In genomic region chr19:61265349-61266245, GRCm38 (mm10) we compare ENCODE assay signal across 8 mouse cellular contexts. TPM values are rescaled to one million over a fixed set of nuclear protein-coding genes. Genes with fewer than 3 reads are reported as not detected.
A peak's percentile ranks its signal among the peaks of the same experiment; 100 is the strongest.
DNase-seq lines count a peak whose midpoint lies in the region; ATAC-seq and TF ChIP-seq lines count a peak whose summit lies in the region.

No protein-coding gene starts in this region.

- no peak overlapping the region for H3K4me2 ChIP-seq in forebrain, embryonic 14.5 days (ENCODE audit: low read length)
- H3K4me2 ChIP-seq in hindbrain, embryonic 14.5 days (replicated peaks), result no peak overlapping the region

- TF ChIP-seq POLR2A in brain, embryonic 14.5 days (IDR thresholded peaks at IDR 0.05; ENCODE audit: borderline replicate concordance, extremely low read depth, insufficient read depth, insufficient read length, poor library complexity, severe bottlenecking), result no peak

- H3K9me3 ChIP-seq in forebrain, embryonic 14.5 days (replicated peaks; ENCODE audit: control insufficient read depth, low read length), result no peaks in the 10 kb centered on the region
- H3K9me3 ChIP-seq in hindbrain, embryonic 14.5 days (ENCODE audit: control insufficient read depth, low read length), result no peaks in the 10 kb centered on the region

- DNase-seq in MEL-GATA-1-ER (ENCODE audit: extremely low read depth, low read depth), result peak; percentile 100
- DNase-seq in brain, embryonic 14.5 days (ENCODE audit: low read depth), result peak; percentile 89
- DNase-seq in forebrain, embryonic 14.5 days (ENCODE audit: low spot score), result peak; percentile 73
- peak; percentile 67 for DNase-seq in hindbrain, embryonic 14.5 days (ENCODE audit: low spot score)
- DNase-seq in layer of hippocampus, postnatal 14 days (ENCODE audit: low spot score in 2 of 2), result peak; percentile 39 to 83
- DNase-seq in lung, postnatal 4 days, result peak; percentile 80 to 84
- peak; percentile 52 for DNase-seq in right cerebral cortex, adult 18-20 months
- peak; percentile 57 for DNase-seq in urinary bladder, postnatal 25 days (ENCODE audit: low spot score)

- peak; percentile 47; the same call in 1 of the 2 replicates for TF ChIP-seq CTCF in brain, embryonic 14.5 days (IDR thresholded peaks at IDR 0.05; ENCODE audit: borderline replicate concordance, extremely low read depth, insufficient read depth, insufficient read length)

- H3K4me1 ChIP-seq in forebrain, embryonic 14.5 days (ENCODE audit: control insufficient read depth, insufficient read depth, low read length), result no peaks in the 10 kb centered on the region
- no peaks in the 10 kb centered on the region for H3K4me1 ChIP-seq in hindbrain, embryonic 14.5 days (replicated peaks; ENCODE audit: control insufficient read depth, insufficient read depth, low read length)

- no peaks in the 10 kb centered on the region for H3K27me3 ChIP-seq in forebrain, embryonic 14.5 days (replicated peaks; ENCODE audit: control insufficient read depth, insufficient read depth, low read length)
- no peaks in the 10 kb centered on the region for H3K27me3 ChIP-seq in hindbrain, embryonic 14.5 days (ENCODE audit: control insufficient read depth, insufficient read depth, low read length)

- H3K4me3 ChIP-seq in forebrain, embryonic 14.5 days (ENCODE audit: low read depth, low read length), result no peak overlapping the region
- H3K4me3 ChIP-seq in hindbrain, embryonic 14.5 days (replicated peaks; ENCODE audit: low read length), result no peak overlapping the region

- no peak overlapping the region for H3K9ac ChIP-seq in forebrain, embryonic 14.5 days (ENCODE audit: low read length)
- H3K9ac ChIP-seq in hindbrain, embryonic 14.5 days, result no peak overlapping the region

- 26% methylated on average over 3 of the region's 3 CpGs for WGBS in forebrain, embryonic 14.5 days
- 26% methylated on average over 3 of the region's 3 CpGs for WGBS in hindbrain, embryonic 14.5 days

- no peaks in the 10 kb centered on the region for H3K36me3 ChIP-seq in forebrain, embryonic 14.5 days (ENCODE audit: control insufficient read depth, insufficient read depth, low read length)
- no peaks in the 10 kb centered on the region for H3K36me3 ChIP-seq in hindbrain, embryonic 14.5 days (replicated peaks; ENCODE audit: control insufficient read depth, insufficient read depth)

- H3K27ac ChIP-seq in forebrain, embryonic 14.5 days (ENCODE audit: low read depth, low read length), result no peak overlapping the region
- no peak overlapping the region for H3K27ac ChIP-seq in hindbrain, embryonic 14.5 days

- peak; percentile 16; the same call in 1 of the 2 replicates for ATAC-seq in forebrain, embryonic 14.5 days
- peak; percentile 58; the same call in 1 of the 2 replicates for ATAC-seq in hindbrain, embryonic 14.5 days (ENCODE audit: low FRiP score)

RNA-seq across cellular contexts. Expression of gene Gm21060, which starts 31.3 kb away (rescaled TPM):
- not detected in 2 replicates for polyA plus RNA-seq in brain, embryonic 14.5 days (2012; rRNA removed)
- not detected in 2 replicates for polyA plus RNA-seq in forebrain, embryonic 14.5 days (2014; fragmentation: Nextera tagmentation; extraction: Ambion mirVana)
- not detected in 2 replicates for polyA plus RNA-seq in hindbrain, embryonic 14.5 days (2014; fragmentation: Nextera tagmentation; extraction: Ambion mirVana)
- total RNA-seq in layer of hippocampus, postnatal 14 days (2021), result not detected

RNA-seq across cellular contexts. Expression of gene Csf2ra, which starts 37.4 kb away (rescaled TPM):
- 192 and 203 TPM in 2 replicates for polyA plus RNA-seq in brain, embryonic 14.5 days (2012; rRNA removed)
- polyA plus RNA-seq in forebrain, embryonic 14.5 days (2014; fragmentation: Nextera tagmentation; extraction: Ambion mirVana), result 10.2 and 15.7 TPM in 2 replicates
- 41.6 and 55.8 TPM in 2 replicates for polyA plus RNA-seq in hindbrain, embryonic 14.5 days (2014; fragmentation: Nextera tagmentation; extraction: Ambion mirVana)
- total RNA-seq in layer of hippocampus, postnatal 14 days (2021), result 10 to 100 TPM; 31.6 to 32.0 TPM
